Mouse (Mus musculus): ENCODE data around the gene Rd3l. TPM values are rescaled to one million over a fixed set of nuclear protein-coding genes. Genes with fewer than 3 reads are reported as not detected.

Rd3l gene
- total RNA-seq (2014; fragmentation: Nextera tagmentation) (not detected in 2 replicates), total RNA-seq (2017) (not detected in 2 replicates)

- ATAC-seq (replicated peaks; ENCODE audit: low FRiP score, low TSS enrichment, poor library complexity, severe bottlenecking) = no peak
Measured at GRCm38 (mm10) chr12:111980887-111981367, at the start of gene Rd3l. Rd3l (minus strand) TSS chr12:111981317.

- ATAC-seq (replicated peaks; ENCODE audit: low FRiP score, low TSS enrichment, poor library complexity, severe bottlenecking) = no peak
Measured at GRCm38 (mm10) chr12:112027408-112027807, 46.3 kb upstream of the Rd3l start.

- no peak for ATAC-seq (replicated peaks; ENCODE audit: low FRiP score, low TSS enrichment, poor library complexity, severe bottlenecking)
Measured at GRCm38 (mm10) chr12:112025907-112026645, 45.0 kb upstream of the Rd3l start.

DNA sequence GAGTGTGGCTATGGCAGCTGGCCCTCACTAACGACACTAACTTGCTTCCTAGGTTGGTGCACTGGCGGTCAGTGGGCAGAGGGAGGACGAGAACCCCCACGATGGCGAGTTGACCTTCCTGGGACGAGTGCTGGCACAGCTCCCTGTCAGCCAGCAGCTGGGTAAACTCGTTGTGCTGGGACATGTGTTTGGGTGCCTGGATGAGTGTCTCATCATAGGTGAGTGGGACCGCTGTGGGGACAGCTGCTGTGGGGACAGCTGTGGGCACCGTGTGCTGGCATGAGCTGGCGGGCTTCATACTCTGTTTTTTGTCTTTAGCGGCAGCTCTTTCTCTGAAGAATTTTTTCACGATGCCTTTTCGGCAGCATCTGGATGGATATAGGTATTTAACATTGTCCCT, 44.3 kb upstream of the Rd3l start:
- ATAC-seq (replicated peaks; ENCODE audit: low FRiP score, low TSS enrichment, poor library complexity, severe bottlenecking) = no peak

DNA sequence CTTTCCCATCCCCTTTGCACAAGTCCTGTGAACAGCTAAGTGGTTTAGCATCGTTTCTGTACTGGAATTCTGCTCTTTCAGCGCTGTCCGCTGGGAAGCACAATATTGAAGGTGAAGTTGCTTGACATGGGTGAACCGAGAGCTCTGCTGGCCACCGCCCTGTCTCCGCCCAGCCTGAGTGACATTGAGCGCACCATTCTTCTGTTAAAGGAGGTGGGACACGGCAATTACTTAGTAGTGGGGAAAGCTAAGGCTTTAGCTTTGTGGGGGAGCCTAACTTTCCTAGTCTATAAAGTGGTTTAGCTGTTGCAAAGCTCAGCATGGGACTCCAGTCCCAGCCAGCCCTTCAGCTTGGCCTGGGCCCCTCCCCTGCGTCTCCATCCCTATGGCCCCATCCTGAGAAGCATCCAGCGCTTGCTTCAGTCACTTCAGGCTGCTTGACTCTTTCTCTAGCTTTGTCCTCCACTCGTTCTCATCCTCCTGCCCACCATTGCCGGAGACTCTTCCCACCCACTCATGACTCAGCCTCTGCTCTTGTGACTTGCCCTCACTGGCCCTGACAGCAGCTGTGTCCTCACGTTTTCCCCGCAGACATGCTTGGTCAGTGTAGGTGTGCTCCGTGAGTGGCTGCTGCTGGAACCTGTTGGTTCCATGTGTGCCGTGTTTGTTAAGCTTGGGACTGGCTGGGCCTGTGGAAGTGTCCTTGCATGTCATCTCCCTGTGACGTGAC, 43.6 kb upstream of the Rd3l start:
- no peak for ATAC-seq (replicated peaks; ENCODE audit: low FRiP score, low TSS enrichment, poor library complexity, severe bottlenecking)

DNA sequence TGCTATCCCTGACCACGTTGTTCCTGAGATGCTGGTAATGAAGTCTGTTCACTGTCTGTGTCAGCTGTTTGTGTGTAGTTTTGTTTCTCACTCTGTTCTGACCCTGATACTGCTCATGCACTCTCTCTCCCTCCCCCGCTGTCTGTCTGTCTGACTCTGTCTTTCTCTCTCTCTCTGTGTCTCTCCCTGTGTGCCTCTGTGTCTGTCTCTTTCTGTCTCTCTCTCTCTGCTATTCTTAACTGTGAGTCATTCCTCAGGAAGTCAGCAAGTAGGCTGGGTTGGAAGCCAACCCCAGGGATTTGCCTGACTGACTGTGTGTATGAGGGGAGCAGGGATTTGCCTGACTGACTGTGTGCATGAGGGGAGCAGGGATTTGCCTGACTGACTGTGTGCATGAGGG, 42.2 kb upstream of the Rd3l start:
- ATAC-seq (replicated peaks; ENCODE audit: low FRiP score, low TSS enrichment, poor library complexity, severe bottlenecking) = no peak

- no peak for ATAC-seq (replicated peaks; ENCODE audit: low FRiP score, low TSS enrichment, poor library complexity, severe bottlenecking)
Measured at GRCm38 (mm10) chr12:112016346-112016745, 35.2 kb upstream of the Rd3l start.

DNA sequence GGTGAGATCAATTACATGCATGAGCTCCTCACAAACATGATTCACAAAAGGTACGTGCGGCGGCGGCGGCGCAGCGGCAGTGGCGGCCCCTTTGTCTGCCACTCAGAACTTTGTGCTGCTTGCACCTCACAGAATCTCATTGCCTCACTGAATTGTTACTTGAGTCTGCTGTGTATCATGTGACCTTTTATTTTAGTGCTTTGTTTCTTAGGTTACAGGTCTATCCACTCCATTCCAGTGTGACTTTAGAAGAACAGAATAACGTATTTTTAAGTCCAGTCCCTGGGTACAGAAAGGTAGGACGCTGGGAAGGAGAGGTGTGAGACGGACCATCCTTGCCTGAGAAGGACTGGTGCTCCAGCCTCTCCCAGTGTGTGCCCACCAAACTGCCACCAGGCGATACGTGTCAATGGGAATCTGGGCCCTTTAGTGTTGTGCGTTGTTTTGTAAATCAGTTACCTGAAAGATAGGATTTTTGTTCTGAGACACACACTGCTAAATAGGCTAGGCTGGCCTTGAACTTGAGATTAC, 32.2 kb upstream of the Rd3l start:
- ATAC-seq (replicated peaks; ENCODE audit: low FRiP score, low TSS enrichment, poor library complexity, severe bottlenecking) = no peak

DNA sequence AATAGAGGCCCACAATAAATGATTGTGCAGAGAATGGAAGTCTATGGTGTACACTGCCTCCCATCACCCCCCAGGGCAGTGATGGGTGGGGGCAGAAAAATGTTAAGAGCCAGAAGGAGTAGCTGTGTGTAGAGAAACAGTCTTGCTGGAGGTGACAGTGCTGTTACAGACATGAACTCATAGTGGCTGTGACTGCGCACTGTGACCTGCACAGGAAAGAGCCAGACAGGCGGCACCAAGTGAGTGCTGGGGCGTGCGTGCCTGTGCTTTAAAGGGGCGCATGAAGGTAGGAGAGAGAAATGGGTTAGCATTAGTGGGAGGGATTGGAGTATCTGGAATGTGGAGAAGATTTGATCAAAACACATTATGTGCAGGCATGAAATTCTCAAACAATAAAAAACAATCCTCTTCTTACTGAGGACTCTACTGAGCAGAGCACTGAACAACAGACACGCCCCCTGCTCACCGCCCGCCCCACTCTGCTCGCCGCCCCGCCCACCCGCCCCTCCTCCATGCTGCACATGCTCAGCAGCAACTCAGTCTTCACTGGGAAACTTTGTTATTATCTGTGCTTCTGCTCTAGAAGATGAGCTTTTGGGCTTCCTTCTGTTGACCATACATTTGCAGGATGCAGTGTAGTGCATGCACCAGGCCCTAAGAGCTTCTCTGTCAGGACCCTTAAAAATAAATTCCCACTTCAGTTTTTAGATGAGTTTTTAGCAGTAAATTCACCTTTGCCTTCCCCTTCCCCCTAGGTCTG, 31.6 kb upstream of the Rd3l start:
- no peak for ATAC-seq (replicated peaks; ENCODE audit: low FRiP score, low TSS enrichment, poor library complexity, severe bottlenecking)

DNA sequence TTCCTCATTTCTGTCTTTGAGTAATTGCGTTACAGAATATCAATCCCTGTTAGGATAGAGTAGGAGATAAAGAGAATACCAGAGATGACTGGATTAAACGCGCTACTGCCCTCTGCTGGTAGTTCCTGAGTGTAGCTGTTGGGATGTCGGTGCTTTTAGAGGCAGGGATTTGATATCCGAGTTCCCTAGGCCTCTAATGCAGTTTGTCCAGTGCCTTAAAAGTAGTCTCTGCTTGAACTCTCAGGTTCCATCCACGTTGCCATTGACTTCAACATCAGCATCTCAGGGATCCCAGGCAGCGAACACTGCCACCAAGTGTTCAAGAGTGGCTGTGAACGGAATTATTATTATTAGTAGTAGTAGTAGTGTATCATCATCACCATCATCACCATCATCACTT, 20.1 kb upstream of the Rd3l start:
- ATAC-seq (replicated peaks; ENCODE audit: low FRiP score, low TSS enrichment, poor library complexity, severe bottlenecking) = peak; percentile 56

GRCm38 (mm10) chr12:111999735-112000134, 18.6 kb upstream of the Rd3l start:
- ATAC-seq (replicated peaks; ENCODE audit: low FRiP score, low TSS enrichment, poor library complexity, severe bottlenecking) = no peak

- ATAC-seq (replicated peaks; ENCODE audit: low FRiP score, low TSS enrichment, poor library complexity, severe bottlenecking) = no peak
Measured at GRCm38 (mm10) chr12:111995161-111995560, 14.0 kb upstream of the Rd3l start.

GRCm38 (mm10) chr12:111992626-111993025, 11.5 kb upstream of the Rd3l start:
- no peak for ATAC-seq (replicated peaks; ENCODE audit: low FRiP score, low TSS enrichment, poor library complexity, severe bottlenecking)

DNA sequence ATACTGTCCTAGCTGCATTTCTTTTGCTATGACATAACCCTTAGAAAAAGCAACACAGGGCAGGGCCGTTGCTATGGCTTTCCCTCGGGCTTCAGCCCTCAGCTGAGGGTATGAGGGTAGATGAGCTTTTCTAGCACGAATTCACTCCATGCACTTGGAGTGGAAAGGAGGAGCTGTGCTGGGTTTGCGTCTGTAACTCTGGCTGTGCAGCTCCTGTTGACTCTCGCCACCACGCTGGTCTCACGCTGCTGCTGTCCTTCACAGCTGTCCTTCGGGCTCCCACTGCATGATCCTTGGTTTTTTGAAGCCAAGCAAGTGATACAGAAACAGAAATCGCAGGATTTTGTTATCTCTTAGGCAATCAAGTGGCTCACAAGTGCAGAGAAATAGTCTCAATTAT, 5.6 kb upstream of the Rd3l start:
- ATAC-seq (replicated peaks; ENCODE audit: low FRiP score, low TSS enrichment, poor library complexity, severe bottlenecking) = no peak

- no peak for ATAC-seq (replicated peaks; ENCODE audit: low FRiP score, low TSS enrichment, poor library complexity, severe bottlenecking)
Measured at GRCm38 (mm10) chr12:111983165-111983564, 2.0 kb upstream of the Rd3l start.

GRCm38 (mm10) chr12:111981831-111982230, 714 bp upstream of the Rd3l start:
- ATAC-seq (replicated peaks; ENCODE audit: low FRiP score, low TSS enrichment, poor library complexity, severe bottlenecking) = no peak

GRCm38 (mm10) chr12:111978274-111978673, 2.8 kb downstream of the Rd3l start:
- peak; percentile 55 for ATAC-seq (replicated peaks; ENCODE audit: low FRiP score, low TSS enrichment, poor library complexity, severe bottlenecking)

DNA sequence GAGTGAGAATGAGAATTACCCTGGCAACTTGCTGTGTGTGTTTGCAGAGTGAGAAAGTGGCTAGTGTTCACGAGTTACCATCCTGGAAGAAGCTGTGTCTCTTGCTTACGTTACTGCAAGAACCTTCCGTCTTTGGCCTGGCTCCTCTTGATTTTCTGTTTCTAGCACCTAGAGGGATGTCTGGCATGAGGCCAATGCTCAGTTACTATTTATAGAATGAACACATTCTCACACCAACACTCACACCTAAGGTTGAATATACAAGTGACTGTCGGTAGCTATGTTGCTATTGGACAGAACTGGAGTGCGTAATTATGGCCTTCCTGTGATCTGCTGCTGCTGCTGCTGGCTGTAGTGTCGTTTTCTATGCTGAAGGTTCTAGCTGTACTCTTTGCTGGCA, 4.0 kb downstream of the Rd3l start:
- ATAC-seq (replicated peaks; ENCODE audit: low FRiP score, low TSS enrichment, poor library complexity, severe bottlenecking) = no peak

DNA sequence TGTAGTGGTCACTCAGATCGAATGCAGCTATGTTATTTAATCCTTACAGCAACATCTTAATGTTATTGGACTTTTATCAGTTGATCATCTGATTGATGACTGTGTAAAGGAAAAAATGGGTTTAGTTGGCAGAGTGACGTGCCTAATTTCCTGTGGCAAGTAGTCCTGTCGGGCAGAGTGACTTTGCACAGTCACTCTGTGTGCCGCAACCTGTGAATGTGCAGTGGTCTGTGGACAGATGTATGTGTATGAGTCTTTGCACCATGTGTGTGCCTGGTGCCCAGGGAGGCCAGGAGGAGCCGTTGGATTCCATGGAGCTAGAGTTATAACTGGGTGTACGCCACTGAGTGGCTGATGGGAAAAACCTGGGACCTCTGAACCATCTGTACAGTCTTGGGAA, 6.5 kb downstream of the Rd3l start:
- 0 out of 2 replicates have a peak, but pooled peaks have one; percentile 19 for ATAC-seq (replicated peaks; ENCODE audit: low FRiP score, low TSS enrichment, poor library complexity, severe bottlenecking)

GRCm38 (mm10) chr12:111972504-111972903, 8.6 kb downstream of the Rd3l start:
- no peak for ATAC-seq (replicated peaks; ENCODE audit: low FRiP score, low TSS enrichment, poor library complexity, severe bottlenecking)

Measured in megakaryocyte-erythroid progenitor cell, adult 5-6 weeks (primary cell).